Mouse (Mus musculus) liver, embryonic 13.5 days (tissue): ENCODE results near the gene Fbxw8. TPM values are rescaled to one million over a fixed set of nuclear protein-coding genes. Genes with fewer than 3 reads are reported as not detected.

Experiments
- ATAC-seq: fragments of 200-750 bp; cut with Nextera tagmentation; 2 replicates; pipeline ENCODE4 v1.8.0; 2017; ENCODE audit warnings: low read depth, mild to moderate bottlenecking, moderate number of reproducible peaks, moderate library complexity
- DNase-seq: peaks from one replicate; pipeline ENCODE4 v3.0.0; 2022
- H3K27ac ChIP-seq: fragments of 300-500 bp; sonication (generic); 2 replicates; pipeline ENCODE4 v1.5.1; 2015; ENCODE audit warnings: moderate library complexity, mild to moderate bottlenecking, inconsistent platforms
- H3K27me3 ChIP-seq: fragments of 300-500 bp; sonication (generic); 2 replicates; pipeline ENCODE4 v1.6.1; 2015; ENCODE audit warnings: mild to moderate bottlenecking, inconsistent platforms
- H3K36me3 ChIP-seq: fragments of 300-500 bp; sonication (generic); 2 replicates; pipeline ENCODE4 v1.6.1; 2015; ENCODE audit warnings: mild to moderate bottlenecking, inconsistent platforms
- H3K4me1 ChIP-seq: fragments of 300-500 bp; sonication (generic); replicated peaks from 2 replicates; pipeline ENCODE4 v1.6.1; 2015; ENCODE audit warnings: inconsistent platforms
- H3K4me2 ChIP-seq: fragments of 300-500 bp; sonication (generic); 2 replicates; pipeline ENCODE4 v1.6.1; 2015; ENCODE audit warnings: inconsistent platforms, mild to moderate bottlenecking, moderate library complexity
- H3K4me3 ChIP-seq: fragments of 300-500 bp; sonication (generic); replicated peaks from 2 replicates; pipeline ENCODE4 v1.5.1; 2015; ENCODE audit warnings: mild to moderate bottlenecking, inconsistent platforms
- H3K9ac ChIP-seq: fragments of 300-500 bp; sonication (generic); 2 replicates; pipeline ENCODE4 v1.6.1; 2015; ENCODE audit warnings: mild to moderate bottlenecking, inconsistent platforms
- H3K9me3 ChIP-seq: fragments of 300-500 bp; sonication (generic); replicated peaks from 2 replicates; pipeline ENCODE4 v1.6.1; 2016; ENCODE audit warnings: inconsistent platforms
- WGBS: fragments of 180-500 bp; shearing (Covaris S2); methylation state at CpG from one replicate; pipeline ENCODE4 v1.1.7; 2015; ENCODE audit not compliant: insufficient replicate concordance; 5-methylcytosine and 5-hydroxymethylcytosine counted together
- polyA plus RNA-seq: library from polyadenylated mRNA; unstranded; fragments of >200 nt; fragmentation: Nextera tagmentation; extraction: Ambion mirVana; gene quantifications from 2 replicates; pipeline ENCODE4 v1.2.1, GENCODE M21; 2015

The Fbxw8 gene
- polyA plus RNA-seq, 1 experiment from 2014 or later: 10.0 TPM

DNA sequence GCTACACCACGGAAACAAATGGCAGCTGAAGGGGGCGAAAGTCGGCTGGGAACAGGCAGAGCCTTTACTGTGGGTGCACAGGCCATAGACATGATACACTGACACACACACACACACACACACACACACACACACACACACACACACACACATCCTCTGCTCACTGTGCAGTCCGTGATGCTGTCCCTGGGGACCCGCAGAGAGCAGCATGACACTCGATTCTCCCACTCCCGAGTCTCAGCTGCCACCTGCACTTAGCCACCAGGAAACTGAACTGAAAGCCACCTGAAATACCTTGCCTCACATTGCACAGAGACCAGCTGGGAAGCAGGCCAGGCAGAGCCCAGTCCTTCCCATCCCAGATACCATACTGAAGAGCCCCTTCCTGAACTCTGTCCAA is 70.0 kb downstream of the Fbxw8 start:
- no peaks in the 10 kb centered on the region for H3K9me3 ChIP-seq
- no peak for ATAC-seq
- no peak overlapping the region for H3K4me2 ChIP-seq
- no peak overlapping the region for H3K27ac ChIP-seq
- peaks cover 10% of the 10 kb centered on the region; the same call in 1 of the 2 replicates for H3K4me1 ChIP-seq
- H3K9ac ChIP-seq: no peak overlapping the region
- peaks cover 25% of the 10 kb centered on the region for H3K36me3 ChIP-seq
- H3K4me3 ChIP-seq: no peak overlapping the region
- no peaks in the 10 kb centered on the region for H3K27me3 ChIP-seq
- no peak for DNase-seq
- 77% methylated on average over 7 of the region's 7 CpGs for WGBS

DNA sequence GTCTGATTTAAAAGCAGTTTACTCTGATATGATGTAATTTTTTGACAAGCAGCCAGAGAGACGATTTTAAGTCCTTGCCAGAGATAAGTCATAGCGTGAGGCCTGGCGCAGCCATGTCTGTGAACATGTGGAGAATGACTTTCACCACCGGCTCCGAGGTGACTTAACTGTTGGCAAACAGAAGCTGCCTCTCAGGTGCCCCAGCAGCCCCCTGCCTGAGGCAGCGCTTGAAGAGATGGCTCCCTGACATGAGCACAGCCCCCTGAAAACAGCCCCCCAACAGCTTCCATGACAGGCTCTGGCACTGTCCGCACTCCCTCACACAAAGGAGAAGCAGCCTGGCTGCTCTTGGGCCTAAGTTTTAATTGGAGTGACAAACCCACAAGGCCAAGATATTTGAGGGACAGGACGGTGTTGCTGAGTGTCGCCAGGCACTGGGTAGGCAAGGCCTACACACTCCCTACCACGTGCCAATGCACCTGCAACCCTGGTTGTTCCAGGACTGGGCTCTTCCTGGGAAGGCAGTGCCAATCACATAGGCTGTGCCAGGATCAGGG is 71.0 kb downstream of the Fbxw8 start:
- no peak for DNase-seq
- WGBS: 80% methylated on average over 10 of the region's 10 CpGs

GRCm38 (mm10) chr5:118083060-118083638 is 72.1 kb downstream of the Fbxw8 start:
- Histone ChIP-seq H3K4me1 (peaks cover 10% of the 10 kb centered on the region; the same call in 1 of the 2 replicates), H3K4me3 (no peak overlapping the region), H3K9ac (no peak overlapping the region), H3K27ac (no peak overlapping the region), H3K27me3 (no peaks in the 10 kb centered on the region), H3K4me2 (no peak overlapping the region), H3K9me3 (no peaks in the 10 kb centered on the region), H3K36me3 (peaks cover 25% of the 10 kb centered on the region)
- no peak for ATAC-seq
- no peak for DNase-seq
- WGBS: 74% methylated on average over 12 of the region's 12 CpGs

More for the DNA sequence above, 71.0 kb downstream of the Fbxw8 start:
- Histone ChIP-seq H3K4me3 (no peak overlapping the region), H3K36me3 (peaks cover 21% of the 10 kb centered on the region), H3K27ac (no peak overlapping the region), H3K9ac (no peak overlapping the region), H3K9me3 (no peaks in the 10 kb centered on the region), H3K4me1 (peaks cover 10% of the 10 kb centered on the region; the same call in 1 of the 2 replicates), H3K27me3 (no peaks in the 10 kb centered on the region), H3K4me2 (no peak overlapping the region)
- ATAC-seq: no peak

DNA sequence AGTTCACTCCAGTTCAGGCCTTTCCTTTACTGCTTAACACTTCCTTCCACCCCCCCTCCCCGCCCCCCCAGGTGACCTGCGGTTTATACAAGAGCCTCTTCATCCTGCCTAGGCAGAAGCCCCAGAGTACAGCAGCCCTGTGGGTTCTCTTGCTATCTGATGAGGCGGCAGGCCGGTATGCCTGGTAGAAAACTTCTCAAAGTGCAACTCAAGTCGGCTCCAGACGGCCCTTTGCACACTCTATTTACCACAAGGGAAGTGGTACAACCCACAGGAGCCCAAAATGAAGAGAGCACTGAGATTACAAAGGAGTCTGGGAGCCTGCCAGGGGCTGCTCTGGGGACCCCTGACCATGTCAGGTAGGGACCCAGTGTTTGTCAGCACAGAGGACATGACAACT is 73.3 kb downstream of the Fbxw8 start:
- ATAC-seq: 0 out of 2 replicates have a peak, but pooled peaks have one; percentile 26
- Histone ChIP-seq H3K4me1 (peaks cover 10% of the 10 kb centered on the region; the same call in 1 of the 2 replicates), H3K9me3 (no peaks in the 10 kb centered on the region), H3K4me3 (no peak overlapping the region), H3K27me3 (no peaks in the 10 kb centered on the region), H3K27ac (no peak overlapping the region), H3K9ac (no peak overlapping the region), H3K4me2 (no peak overlapping the region), H3K36me3 (peaks cover 35% of the 10 kb centered on the region)
- 38% methylated on average over 6 of the region's 6 CpGs for WGBS
- DNase-seq: no peak

DNA sequence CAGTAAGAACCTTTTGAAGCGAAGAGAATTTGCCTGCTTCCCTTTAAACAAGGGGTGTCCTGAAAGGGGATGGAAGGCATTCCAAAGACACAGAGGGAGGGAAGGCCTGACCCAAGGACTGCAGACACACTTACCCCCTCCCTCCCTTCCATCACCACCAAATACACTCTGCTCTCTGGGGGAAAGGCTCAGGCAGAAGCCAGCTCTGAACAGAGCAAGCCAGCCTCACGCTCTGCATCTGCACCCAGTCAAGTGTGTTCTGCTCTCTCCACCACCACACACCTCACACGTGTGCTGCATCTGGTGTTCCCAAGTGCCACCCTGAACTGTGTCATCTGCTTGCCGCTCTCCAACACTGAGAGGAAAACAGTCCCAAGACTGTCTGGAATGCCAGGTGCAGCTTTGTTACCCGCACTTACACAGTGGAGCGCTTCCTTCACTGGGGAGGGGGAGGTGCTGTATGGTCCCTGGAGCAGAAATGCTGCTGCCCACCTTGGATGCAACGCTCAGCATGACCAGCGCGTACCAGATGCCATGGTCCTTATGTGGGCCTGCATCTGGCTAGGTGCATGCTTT is 73.8 kb downstream of the Fbxw8 start:
- Histone ChIP-seq H3K36me3 (peaks cover 40% of the 10 kb centered on the region), H3K4me3 (no peak overlapping the region), H3K4me1 (peaks cover 10% of the 10 kb centered on the region; the same call in 1 of the 2 replicates), H3K4me2 (no peak overlapping the region), H3K27me3 (no peaks in the 10 kb centered on the region), H3K9ac (no peak overlapping the region), H3K27ac (no peak overlapping the region), H3K9me3 (no peaks in the 10 kb centered on the region)
- DNase-seq (no peak), ATAC-seq (no peak)
- WGBS: 80% methylated on average over 9 of the region's 9 CpGs

DNA sequence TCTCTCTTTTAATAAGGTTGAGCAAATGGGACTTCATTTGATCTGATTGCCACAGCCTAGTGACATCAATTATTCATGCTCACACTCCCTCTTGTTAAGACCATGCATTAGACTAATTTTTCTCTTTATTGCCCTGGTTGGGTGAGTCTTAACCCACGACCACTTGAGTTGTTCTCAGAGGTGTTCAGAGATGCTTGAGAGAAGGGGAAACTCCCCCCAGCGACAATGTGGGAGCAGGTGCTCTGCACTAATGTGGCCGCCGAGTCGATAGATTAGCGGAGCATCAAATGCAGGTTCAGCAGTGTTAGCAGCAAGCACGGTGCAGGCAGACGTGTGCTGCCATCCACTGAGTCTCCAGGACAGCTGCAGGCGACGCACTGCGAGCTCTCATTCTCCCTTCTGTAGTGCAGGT is 75.4 kb downstream of the Fbxw8 start:
- ATAC-seq: no peak
- Histone ChIP-seq H3K9me3 (no peaks in the 10 kb centered on the region), H3K4me3 (no peak overlapping the region), H3K4me1 (peaks cover 10% of the 10 kb centered on the region; the same call in 1 of the 2 replicates), H3K4me2 (no peak overlapping the region), H3K27ac (no peak overlapping the region), H3K27me3 (no peaks in the 10 kb centered on the region), H3K36me3 (peaks cover 52% of the 10 kb centered on the region), H3K9ac (no peak overlapping the region)
- 85% methylated on average over 11 of the region's 11 CpGs for WGBS
- no peak for DNase-seq

DNA sequence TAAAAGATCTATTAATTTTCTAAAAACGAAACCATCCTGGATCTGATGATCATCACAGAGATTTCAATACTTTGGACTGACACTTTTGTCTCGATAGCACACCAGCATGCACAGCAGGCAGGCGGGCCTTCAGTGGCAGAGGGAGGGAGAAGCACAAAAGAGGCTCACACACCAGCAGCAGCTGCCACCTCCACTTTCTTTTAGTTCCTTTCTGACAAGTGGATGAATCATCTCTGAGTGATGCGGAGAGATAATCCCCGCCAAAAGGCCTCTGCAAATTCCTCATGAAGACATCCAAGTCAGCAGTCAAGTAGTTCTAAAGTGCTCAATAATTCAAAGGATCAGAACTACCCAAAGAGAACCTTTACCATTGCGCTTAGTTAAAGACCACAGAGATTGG is 75.9 kb downstream of the Fbxw8 start:
- Histone ChIP-seq H3K27me3 (no peaks in the 10 kb centered on the region), H3K4me3 (no peak overlapping the region), H3K4me1 (peaks cover 10% of the 10 kb centered on the region; the same call in 1 of the 2 replicates), H3K36me3 (peaks cover 51% of the 10 kb centered on the region), H3K9me3 (no peaks in the 10 kb centered on the region), H3K4me2 (no peak overlapping the region), H3K9ac (no peak overlapping the region), H3K27ac (no peak overlapping the region)
- ATAC-seq (no peak), DNase-seq (no peak)
- 82% methylated on average over 6 of the region's 6 CpGs for WGBS

- 84% methylated on average over 6 of the region's 6 CpGs for WGBS
- peaks cover 57% of the 10 kb centered on the region for H3K36me3 ChIP-seq
These were observed 76.7 kb downstream of the Fbxw8 start for GRCm38 (mm10) chr5:118078550-118078949.

GRCm38 (mm10) chr5:118076721-118077592 is 78.3 kb downstream of the Fbxw8 start:
- no peaks in the 10 kb centered on the region for H3K27me3 ChIP-seq
- DNase-seq: no peak
- H3K27ac ChIP-seq: no peak overlapping the region
- no peaks in the 10 kb centered on the region for H3K4me1 ChIP-seq
- WGBS: 85% methylated on average over 15 of the region's 15 CpGs
- no peak overlapping the region for H3K9ac ChIP-seq
- peaks cover 66% of the 10 kb centered on the region for H3K36me3 ChIP-seq
- H3K4me2 ChIP-seq: no peak overlapping the region
- no peak overlapping the region for H3K4me3 ChIP-seq
- ATAC-seq: no peak
- no peaks in the 10 kb centered on the region for H3K9me3 ChIP-seq

More at GRCm38 (mm10) chr5:118078550-118078949, 76.7 kb downstream of the Fbxw8 start:
- no peaks in the 10 kb centered on the region for H3K9me3 ChIP-seq
- H3K4me2 ChIP-seq: no peak overlapping the region
- no peaks in the 10 kb centered on the region for H3K27me3 ChIP-seq
- H3K27ac ChIP-seq: no peak overlapping the region
- DNase-seq (no peak), ATAC-seq (no peak)
- H3K4me3 ChIP-seq: no peak overlapping the region
- no peak overlapping the region for H3K9ac ChIP-seq
- H3K4me1 ChIP-seq: peaks cover 10% of the 10 kb centered on the region; the same call in 1 of the 2 replicates

- ATAC-seq (no peak), DNase-seq (no peak)
- Histone ChIP-seq H3K36me3 (peaks cover 77% of the 10 kb centered on the region), H3K27me3 (no peaks in the 10 kb centered on the region), H3K27ac (no peak overlapping the region), H3K4me2 (no peak overlapping the region), H3K9me3 (no peaks in the 10 kb centered on the region), H3K4me3 (no peak overlapping the region), H3K4me1 (0 out of 2 replicates have a peak, but pooled peaks cover 3% of the 10 kb centered on the region), H3K9ac (no peak overlapping the region)
- 90% methylated on average over 15 of the region's 15 CpGs for WGBS
These were observed 82.0 kb downstream of the Fbxw8 start for GRCm38 (mm10) chr5:118073213-118073773.

DNA sequence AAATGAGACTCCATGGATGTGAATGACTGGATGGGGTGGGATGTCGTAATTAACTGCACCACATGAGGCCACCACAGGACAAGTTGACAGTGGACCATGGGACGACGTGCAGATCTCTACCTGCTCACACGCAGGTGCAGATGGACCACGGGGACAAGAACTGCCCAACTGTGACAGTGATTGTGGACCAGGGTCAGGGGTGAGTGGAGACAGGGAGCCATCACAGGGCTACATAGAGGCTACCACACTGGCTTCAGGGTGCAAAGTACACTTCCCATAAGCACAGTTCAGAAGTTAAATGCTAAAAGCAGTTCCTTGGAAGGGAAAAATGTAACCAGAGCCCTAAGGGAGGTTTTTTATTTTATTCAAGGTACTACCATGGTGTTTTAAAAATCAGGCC is 83.5 kb downstream of the Fbxw8 start:
- Histone ChIP-seq H3K4me2 (no peak overlapping the region), H3K27me3 (no peaks in the 10 kb centered on the region), H3K4me3 (no peak overlapping the region), H3K4me1 (0 out of 2 replicates have a peak, but pooled peaks cover 8% of the 10 kb centered on the region), H3K9me3 (no peaks in the 10 kb centered on the region), H3K27ac (no peak overlapping the region), H3K36me3 (peaks cover 73% of the 10 kb centered on the region), H3K9ac (no peak overlapping the region)
- 75% methylated on average over 5 of the region's 5 CpGs for WGBS
- DNase-seq: no peak
- ATAC-seq: no peak
